Mouse (Mus musculus) stomach, embryonic 14.5 days (tissue): Measurements from ENCODE around the gene Gm9936. TPM values are rescaled to one million over a fixed set of nuclear protein-coding genes. Genes with fewer than 3 reads are reported as not detected.
"Not testable (repeated sequence)": the region's sequence is repeated elsewhere in the genome, so short reads cannot be mapped to it uniquely, and the experiment has no call there.

Experiments used
- ATAC-seq: fragments of 200-750 bp; cut with Nextera tagmentation; 2 replicates; pipeline ENCODE4 v1.8.0; 2017; ENCODE audit warnings: low read depth, moderate TSS enrichment; ENCODE audit not compliant: insufficient number of reproducible peaks, insufficient read depth, low FRiP score
- H3K27ac ChIP-seq: fragments of 300-500 bp; sonication (generic); 2 replicates; pipeline ENCODE4 v1.5.1; 2014; ENCODE audit warnings: mild to moderate bottlenecking, low read length, moderate library complexity, mixed read lengths
- H3K27me3 ChIP-seq: fragments of 300-500 bp; sonication (generic); 2 replicates; pipeline ENCODE4 v1.6.1; 2014; ENCODE audit warnings: low read length, control low read depth, mixed read lengths; ENCODE audit not compliant: control insufficient read depth, insufficient read depth
- H3K36me3 ChIP-seq: fragments of 300-500 bp; sonication (generic); 2 replicates; pipeline ENCODE4 v1.6.1; 2014; ENCODE audit warnings: mild to moderate bottlenecking, control low read depth, low read length, moderate library complexity, mixed read lengths; ENCODE audit not compliant: control insufficient read depth, insufficient read depth
- H3K4me1 ChIP-seq: fragments of 300-500 bp; sonication (generic); 2 replicates; pipeline ENCODE4 v1.6.1; 2014; ENCODE audit warnings: low read length, control low read depth, mixed read lengths; ENCODE audit not compliant: control insufficient read depth, insufficient read depth
- H3K4me2 ChIP-seq: fragments of 300-500 bp; sonication (generic); replicated peaks from 2 replicates; pipeline ENCODE4 v1.6.1; 2014; ENCODE audit warnings: low read depth, low read length, control low read depth
- H3K4me3 ChIP-seq: fragments of 300-500 bp; sonication (generic); 2 replicates; pipeline ENCODE4 v1.5.1; 2014; ENCODE audit warnings: low read depth, low read length, control low read depth
- H3K9ac ChIP-seq: fragments of 300-500 bp; sonication (generic); replicated peaks from 2 replicates; pipeline ENCODE4 v1.6.1; 2014; ENCODE audit warnings: low read depth, mild to moderate bottlenecking, control low read depth, low read length, moderate library complexity, mixed read lengths
- H3K9me3 ChIP-seq: fragments of 300-500 bp; sonication (generic); 2 replicates; pipeline ENCODE4 v1.6.1; 2016; ENCODE audit warnings: low read depth, low read length, control low read depth; ENCODE audit not compliant: control insufficient read depth
- WGBS: fragments of 180-500 bp; shearing (Covaris S2); extraction: QIAGEN DNeasy Blood & Tissue Kit; methylation state at CpG from one replicate; pipeline ENCODE4 v1.1.7; 2014; 5-methylcytosine and 5-hydroxymethylcytosine counted together
- polyA plus RNA-seq: library from polyadenylated mRNA; unstranded; fragments of >200 nt; fragmentation: Nextera tagmentation; extraction: Ambion mirVana; gene quantifications from 2 replicates; pipeline ENCODE4 v1.2.1, GENCODE M21; 2014

Gm9936 gene
- polyA plus RNA-seq, 1 experiment from 2014 or later = 0.09 TPM

GRCm38 (mm10) chr5:114859253-114859652 is 771 bp upstream of the Gm9936 start:
- peak overlapping the region; percentile 15; the same call in 1 of the 2 replicates for H3K4me3 ChIP-seq
- H3K27ac ChIP-seq = no peak overlapping the region
- no peak for ATAC-seq
- no peak overlapping the region for H3K9ac ChIP-seq
- 6% methylated on average over 18 of the region's 18 CpGs for WGBS
- no peaks in the 10 kb centered on the region for H3K4me1 ChIP-seq
- peak overlapping the region; percentile 49 for H3K4me2 ChIP-seq
- H3K9me3 ChIP-seq = no peaks in the 10 kb centered on the region
- H3K36me3 ChIP-seq = no peaks in the 10 kb centered on the region
- no peaks in the 10 kb centered on the region for H3K27me3 ChIP-seq

GRCm38 (mm10) chr5:114853364-114853763 is 5.1 kb downstream of the Gm9936 start, which contains the start of gene 4930519G04Rik:
Gene 4930519G04Rik (plus strand): TSS chr5:114853664.
- H3K36me3 ChIP-seq, ATAC-seq, H3K4me3 ChIP-seq, H3K9ac ChIP-seq, H3K27ac ChIP-seq, H3K4me2 ChIP-seq, H3K27me3 ChIP-seq, H3K4me1 ChIP-seq, H3K9me3 ChIP-seq: not testable (repeated sequence)
- WGBS = 70% methylated on average over 3 of the region's 5 CpGs

GRCm38 (mm10) chr5:114851565-114852236 is 6.8 kb downstream of the Gm9936 start:
- no peak overlapping the region for H3K4me2 ChIP-seq
- ATAC-seq = no peak

GRCm38 (mm10) chr5:114844371-114844770 is 14.1 kb downstream of the Gm9936 start:
- not testable (repeated sequence) for H3K9ac ChIP-seq, H3K36me3 ChIP-seq, H3K4me3 ChIP-seq, H3K27me3 ChIP-seq, H3K27ac ChIP-seq, ATAC-seq, H3K9me3 ChIP-seq, H3K4me2 ChIP-seq, H3K4me1 ChIP-seq
- WGBS = 73% methylated on average over 2 of the region's 2 CpGs

More at GRCm38 (mm10) chr5:114851565-114852236, 6.8 kb downstream of the Gm9936 start:
- Histone ChIP-seq H3K4me3 (no peak overlapping the region), H3K27me3 (no peaks in the 10 kb centered on the region), H3K4me1 (no peaks in the 10 kb centered on the region), H3K36me3 (no peaks in the 10 kb centered on the region), H3K27ac (no peak overlapping the region), H3K9ac (no peak overlapping the region), H3K9me3 (no peaks in the 10 kb centered on the region)
- WGBS = 88% methylated on average over 20 of the region's 20 CpGs

GRCm38 (mm10) chr5:114842674-114843073 is 15.8 kb downstream of the Gm9936 start:
- H3K4me3 ChIP-seq = no peak overlapping the region
- WGBS = 58% methylated on average over 5 of the region's 5 CpGs
- H3K4me1 ChIP-seq = peaks cover 8% of the 10 kb centered on the region; the same call in 1 of the 2 replicates
- no peak overlapping the region for H3K27ac ChIP-seq
- no peak for ATAC-seq
- no peak overlapping the region for H3K4me2 ChIP-seq
- no peaks in the 10 kb centered on the region for H3K36me3 ChIP-seq
- no peaks in the 10 kb centered on the region for H3K27me3 ChIP-seq
- no peaks in the 10 kb centered on the region for H3K9me3 ChIP-seq
- H3K9ac ChIP-seq = no peak overlapping the region

GRCm38 (mm10) chr5:114842155-114842554 is 16.3 kb downstream of the Gm9936 start:
- not testable (repeated sequence) for H3K4me2 ChIP-seq, H3K27me3 ChIP-seq, H3K27ac ChIP-seq, ATAC-seq, H3K36me3 ChIP-seq, H3K9ac ChIP-seq, H3K9me3 ChIP-seq, H3K4me3 ChIP-seq
- peaks cover 11% of the 10 kb centered on the region; the same call in 1 of the 2 replicates for H3K4me1 ChIP-seq
- WGBS = 19% methylated on average over 3 of the region's 3 CpGs

- H3K4me2 ChIP-seq, H3K27me3 ChIP-seq, ATAC-seq, H3K9ac ChIP-seq, H3K9me3 ChIP-seq, H3K36me3 ChIP-seq, H3K27ac ChIP-seq, H3K4me3 ChIP-seq: not testable (repeated sequence)
- H3K4me1 ChIP-seq = peaks cover 11% of the 10 kb centered on the region; the same call in 1 of the 2 replicates
- WGBS = 37% methylated on average over 5 of the region's 5 CpGs
These were observed 18.0 kb downstream of the Gm9936 start for GRCm38 (mm10) chr5:114840481-114840880.

- H3K4me2 ChIP-seq = no peak overlapping the region
- no peak for ATAC-seq
- H3K4me3 ChIP-seq = no peak overlapping the region
- H3K4me1 ChIP-seq = 0 out of 2 replicates have a peak, but pooled peaks cover 3% of the 10 kb centered on the region
- H3K36me3 ChIP-seq = no peaks in the 10 kb centered on the region
- no peaks in the 10 kb centered on the region for H3K27me3 ChIP-seq
- no peak overlapping the region for H3K27ac ChIP-seq
- H3K9ac ChIP-seq = no peak overlapping the region
- H3K9me3 ChIP-seq = no peaks in the 10 kb centered on the region
- 26% methylated on average over 12 of the region's 12 CpGs for WGBS
These were observed 21.6 kb downstream of the Gm9936 start for GRCm38 (mm10) chr5:114836886-114837285.

GRCm38 (mm10) chr5:114829740-114830139 is 28.7 kb downstream of the Gm9936 start:
- H3K36me3 ChIP-seq = no peaks in the 10 kb centered on the region
- WGBS = 64% methylated on average over 3 of the region's 3 CpGs
- H3K4me1 ChIP-seq = no peaks in the 10 kb centered on the region; the same call in 1 of the 2 replicates
- no peak overlapping the region for H3K4me3 ChIP-seq
- no peak for ATAC-seq
- H3K9me3 ChIP-seq = no peaks in the 10 kb centered on the region
- H3K27me3 ChIP-seq = no peaks in the 10 kb centered on the region
- no peak overlapping the region for H3K27ac ChIP-seq
- H3K4me2 ChIP-seq = no peak overlapping the region
- no peak overlapping the region for H3K9ac ChIP-seq
